Mouse (Mus musculus): ENCODE measurements around the gene Gm10192.
"Not testable (repeated sequence)": the region's sequence is repeated elsewhere in the genome, so short reads cannot be mapped to it uniquely, and the experiment has no call there.

Gene Gm10192

GRCm38 (mm10) chr4:97183066-97183465 is at the start of gene Gm10192:
Gene Gm10192, minus strand, starts transcription at chr4:97183166.
- DNase-seq (ENCODE audit: low read depth, low spot score): not testable (repeated sequence)

DNA sequence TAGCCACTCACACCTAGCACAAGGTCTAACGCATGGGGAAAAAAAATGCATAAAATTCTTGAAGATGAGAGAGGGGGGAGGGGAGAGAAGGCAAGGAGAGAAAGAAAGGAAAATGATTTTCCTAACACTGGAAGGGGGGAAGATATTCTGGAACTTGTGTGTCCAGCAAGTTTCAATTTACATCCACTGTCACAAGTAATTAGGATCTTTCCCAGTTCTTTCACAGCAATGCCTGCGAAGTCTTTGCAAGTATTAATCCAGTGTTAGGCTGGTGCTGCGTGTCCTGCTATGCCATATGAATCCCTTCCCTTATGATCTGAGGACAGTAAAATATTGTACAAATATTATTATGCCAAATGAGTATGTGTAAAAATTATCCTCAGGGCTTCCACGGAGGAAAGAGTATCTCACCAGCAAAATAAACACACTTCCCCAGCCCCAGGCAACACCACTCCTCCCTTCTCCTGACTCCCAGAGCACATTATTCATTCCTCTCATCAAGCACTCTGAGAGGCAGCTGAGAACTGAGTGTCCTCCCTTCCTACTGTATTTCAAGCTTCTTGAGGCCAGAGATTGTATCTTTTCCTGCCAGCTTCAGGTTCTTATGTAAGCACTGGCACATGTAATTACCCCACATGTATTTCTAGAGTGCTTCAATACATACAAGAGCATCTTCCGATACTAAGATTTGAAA is 47.6 kb upstream of the Gm10192 start:
- no peak for DNase-seq (ENCODE audit: low read depth, low spot score)

- DNase-seq (ENCODE audit: low read depth, low spot score): no peak
These were observed 36.7 kb upstream of the Gm10192 start for GRCm38 (mm10) chr4:97219701-97220100.

- no peak for DNase-seq (ENCODE audit: low read depth, low spot score)
These were observed 34.9 kb upstream of the Gm10192 start for GRCm38 (mm10) chr4:97217906-97218305.

DNA sequence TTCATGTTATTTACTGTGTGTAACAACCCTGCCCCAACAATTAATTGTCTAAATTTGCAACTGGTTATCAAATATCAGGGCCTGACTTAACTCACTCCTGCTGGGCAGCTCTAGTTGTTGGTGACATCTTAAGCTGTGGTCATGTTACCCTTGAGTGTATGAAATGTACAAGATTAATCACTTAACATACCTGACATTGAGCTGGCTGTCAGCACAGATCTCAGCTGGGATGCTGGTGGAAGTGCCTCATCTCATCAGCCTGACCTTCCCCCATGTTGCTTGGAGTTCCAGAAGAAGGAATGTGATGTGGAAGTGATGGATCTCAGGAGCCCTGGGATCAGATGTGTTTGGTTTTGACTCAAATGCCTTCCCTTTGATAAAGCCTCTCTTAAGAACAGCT is 29.5 kb upstream of the Gm10192 start:
- DNase-seq (ENCODE audit: low read depth, low spot score): no peak

GRCm38 (mm10) chr4:97202986-97203385 is 20.0 kb upstream of the Gm10192 start:
- DNase-seq (ENCODE audit: low read depth, low spot score): not testable (repeated sequence)

DNA sequence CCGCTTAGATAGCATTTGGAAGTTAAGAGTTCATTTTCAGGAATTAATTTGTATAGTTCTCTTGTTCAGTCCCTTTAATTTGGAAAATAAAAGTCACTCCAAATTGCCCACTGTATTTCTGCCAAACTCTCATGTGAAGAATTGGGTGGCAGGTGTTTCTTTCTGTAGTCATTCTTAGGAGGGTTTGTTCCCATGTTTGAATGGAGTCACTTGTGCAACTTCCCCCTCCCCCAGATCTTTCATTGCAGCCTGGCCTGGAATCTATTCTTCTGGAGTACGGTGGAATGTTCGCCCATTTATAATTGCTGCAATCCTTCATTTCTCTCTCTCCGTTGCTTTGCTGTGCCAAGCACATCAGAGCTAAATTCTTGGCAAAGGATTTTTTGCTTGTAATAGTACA is 10.2 kb upstream of the Gm10192 start:
- DNase-seq (ENCODE audit: low read depth, low spot score): peak; percentile 3

DNA sequence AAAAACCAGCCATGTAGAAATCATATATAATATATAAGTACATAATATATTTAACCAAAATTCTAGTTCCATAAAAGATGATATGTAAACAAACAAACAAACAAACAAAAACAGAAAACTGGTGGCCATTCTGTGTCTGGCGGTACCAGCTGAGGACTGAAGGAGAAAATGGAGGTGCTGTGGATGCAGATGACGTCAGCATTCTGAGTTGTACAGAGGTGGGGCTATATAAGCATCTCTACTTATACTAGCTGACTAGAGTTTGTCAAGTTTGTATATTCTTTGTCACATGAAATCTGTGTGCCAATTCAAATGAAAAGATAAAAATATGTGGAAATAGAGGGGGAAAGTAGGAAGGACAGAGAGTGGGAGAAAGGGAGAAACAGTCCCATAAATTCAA is 9.6 kb upstream of the Gm10192 start:
- no peak for DNase-seq (ENCODE audit: low read depth, low spot score)

DNA sequence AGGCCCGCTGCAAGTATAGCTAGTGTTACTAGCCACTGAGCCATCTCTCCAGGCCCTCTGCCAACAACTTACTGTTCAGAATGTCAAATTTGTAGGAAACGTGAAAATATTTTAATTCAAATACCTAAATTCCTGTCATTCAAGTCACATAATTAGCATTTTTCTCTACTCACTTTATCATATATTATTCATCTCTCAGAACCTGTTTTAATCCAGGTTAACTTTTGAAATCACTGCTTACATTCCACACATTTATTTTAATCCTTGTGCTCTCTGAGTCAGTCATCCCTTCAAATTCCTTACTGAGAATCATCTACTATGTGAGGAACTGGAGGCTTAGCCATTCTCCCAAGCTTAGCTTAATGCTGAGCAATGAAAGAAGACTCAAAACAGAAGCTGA is 2.6 kb downstream of the Gm10192 start:
- DNase-seq (ENCODE audit: low read depth, low spot score): no peak

- DNase-seq (ENCODE audit: low read depth, low spot score): peak; percentile 3
These were observed 26.1 kb downstream of the Gm10192 start for GRCm38 (mm10) chr4:97156841-97157345.

- no peak for DNase-seq (ENCODE audit: low read depth, low spot score)
These were observed 26.9 kb downstream of the Gm10192 start for GRCm38 (mm10) chr4:97156084-97156483.

DNA sequence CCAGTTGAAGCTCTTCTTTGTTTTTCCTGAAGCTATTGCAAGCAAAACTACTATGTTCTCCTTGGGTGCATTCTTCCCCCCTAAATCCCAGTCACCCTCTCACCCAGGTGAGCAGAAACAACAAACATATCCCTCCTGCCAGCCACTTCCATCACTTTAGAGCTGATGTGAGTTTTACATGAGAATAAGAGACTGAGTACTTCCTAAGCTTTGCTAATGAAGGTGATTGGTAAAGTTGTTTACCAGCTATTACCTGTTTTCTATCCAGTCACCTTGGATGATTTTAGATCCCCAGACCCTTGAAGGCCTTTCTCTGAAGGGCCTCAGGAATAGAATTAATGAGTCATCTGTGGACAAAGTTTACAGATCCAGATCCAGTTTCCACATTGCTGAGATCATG is 29.4 kb downstream of the Gm10192 start:
- DNase-seq (ENCODE audit: low read depth, low spot score): no peak

- DNase-seq (ENCODE audit: low read depth, low spot score): no peak
These were observed 40.5 kb downstream of the Gm10192 start for GRCm38 (mm10) chr4:97142484-97142883.
